Mouse (Mus musculus): ENCODE data around the gene Tfpt. TPM values are rescaled to one million over a fixed set of nuclear protein-coding genes. Genes with fewer than 3 reads are reported as not detected.
"Not testable (repeated sequence)": the region's sequence is repeated elsewhere in the genome, so short reads cannot be mapped to it uniquely, and the experiment has no call there.

The Tfpt gene
- polyA plus RNA-seq, 1 experiment from 2014 or later = 29.5 TPM

DNA sequence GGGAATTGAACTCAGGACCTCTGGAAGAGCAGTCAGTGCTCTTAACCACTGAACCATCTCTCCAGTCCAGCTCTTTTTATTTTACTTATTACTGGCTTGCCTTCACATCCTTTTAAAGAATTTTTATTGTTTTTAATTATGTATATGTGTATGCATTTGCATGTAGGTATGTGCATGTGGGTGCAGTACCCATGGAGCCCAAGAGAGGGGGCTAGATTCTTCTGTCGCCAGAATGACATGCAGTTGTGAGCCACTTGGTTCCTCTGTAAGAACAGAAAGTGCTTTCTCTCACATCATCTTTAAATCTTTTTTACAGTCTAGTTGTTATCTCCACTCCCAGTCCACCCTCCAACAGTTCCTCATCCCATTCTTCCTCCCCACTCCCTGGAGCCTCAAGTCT lies 38.2 kb downstream of the Tfpt start:
- H3K9me3 ChIP-seq = no peaks in the 10 kb centered on the region
- no peak overlapping the region for H3K4me2 ChIP-seq
- no peak for ATAC-seq (ENCODE audit: borderline replicate concordance, extremely low read depth, low FRiP score, low TSS enrichment)
- H3K4me3 ChIP-seq = no peak overlapping the region
- H3K36me3 ChIP-seq = no peaks in the 10 kb centered on the region
- no peak overlapping the region for H3K27ac ChIP-seq
- no peak overlapping the region for H3K9ac ChIP-seq
- no peaks in the 10 kb centered on the region for H3K4me1 ChIP-seq
- no peaks in the 10 kb centered on the region for H3K27me3 ChIP-seq
- 79% methylated on average over 1 of the region's 1 CpGs for WGBS

DNA sequence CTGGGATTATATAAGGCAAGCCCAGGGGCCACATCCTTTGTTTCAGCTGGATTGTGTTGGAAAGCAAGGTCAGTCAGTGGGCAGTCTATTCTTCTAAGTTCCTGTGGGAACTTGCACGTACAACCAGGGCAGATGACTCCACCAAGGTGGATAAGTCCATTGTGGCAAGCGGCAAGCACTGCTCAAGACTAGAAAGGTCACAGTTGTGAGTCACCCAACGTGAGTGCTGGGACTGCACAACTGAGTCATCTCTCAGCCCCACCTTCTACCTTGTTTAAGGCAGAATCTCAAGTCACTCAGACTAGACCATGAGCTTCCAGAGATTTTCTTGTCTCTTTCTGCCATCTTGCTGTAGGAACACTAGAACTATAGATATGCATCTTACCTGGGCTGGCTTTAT lies 39.2 kb downstream of the Tfpt start:
- no peak for ATAC-seq (ENCODE audit: borderline replicate concordance, extremely low read depth, low FRiP score, low TSS enrichment)
- no peak overlapping the region for H3K27ac ChIP-seq
- H3K9me3 ChIP-seq = no peaks in the 10 kb centered on the region
- H3K9ac ChIP-seq = no peak overlapping the region
- H3K4me2 ChIP-seq = no peak overlapping the region
- H3K27me3 ChIP-seq = no peaks in the 10 kb centered on the region
- H3K36me3 ChIP-seq = no peaks in the 10 kb centered on the region
- no peak overlapping the region for H3K4me3 ChIP-seq
- WGBS = 86% methylated on average over 3 of the region's 3 CpGs
- H3K4me1 ChIP-seq = no peaks in the 10 kb centered on the region

DNA sequence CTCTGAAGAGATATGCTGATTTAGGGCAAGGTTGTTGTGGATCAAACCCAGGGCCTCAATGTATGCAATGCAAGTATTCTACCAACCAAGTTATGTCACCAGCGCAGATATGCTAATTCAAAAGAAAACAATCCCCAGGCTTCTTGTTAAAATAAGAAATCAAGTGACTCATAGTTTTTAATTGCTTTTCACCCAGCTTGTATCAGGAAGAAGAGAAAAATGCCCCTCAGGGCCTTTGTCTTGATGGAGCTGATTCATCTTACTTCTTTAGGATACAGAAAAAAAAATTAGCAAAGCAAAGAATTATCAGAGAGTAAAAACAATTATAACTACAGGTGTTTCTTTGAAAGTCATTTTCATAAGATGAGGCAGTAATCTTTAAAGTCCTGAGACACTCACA lies 42.4 kb downstream of the Tfpt start:
- Histone ChIP-seq H3K4me3 (no peak overlapping the region), H3K9ac (no peak overlapping the region), H3K27ac (no peak overlapping the region), H3K27me3 (no peaks in the 10 kb centered on the region), H3K4me2 (no peak overlapping the region), H3K9me3 (no peaks in the 10 kb centered on the region), H3K4me1 (no peaks in the 10 kb centered on the region), H3K36me3 (no peaks in the 10 kb centered on the region)
- ATAC-seq (ENCODE audit: borderline replicate concordance, extremely low read depth, low FRiP score, low TSS enrichment) = no peak
- WGBS = 72% methylated on average over 1 of the region's 1 CpGs

DNA sequence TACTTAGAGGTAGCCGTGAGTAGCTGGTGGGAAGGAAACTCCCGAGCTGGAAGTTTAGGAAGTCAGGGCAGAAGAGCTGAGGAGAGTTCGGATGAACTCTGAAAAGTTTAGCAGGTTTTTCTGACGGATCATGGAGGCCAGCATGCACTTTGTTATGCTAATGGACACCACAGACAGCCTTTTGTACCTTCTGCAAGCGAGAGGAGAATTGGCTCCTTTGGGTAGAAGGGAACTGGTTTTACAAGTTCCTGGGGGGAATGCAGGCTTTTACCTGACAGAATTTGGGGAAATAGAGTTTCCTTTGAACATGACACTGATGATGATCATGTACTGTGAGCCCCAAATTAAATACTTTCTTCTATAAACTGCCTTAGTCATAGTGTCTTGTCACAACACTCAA lies 43.5 kb downstream of the Tfpt start:
- Histone ChIP-seq H3K9ac (no peak overlapping the region), H3K36me3 (no peaks in the 10 kb centered on the region), H3K4me1 (no peaks in the 10 kb centered on the region), H3K4me2 (no peak overlapping the region), H3K27me3 (no peaks in the 10 kb centered on the region), H3K27ac (no peak overlapping the region), H3K4me3 (no peak overlapping the region), H3K9me3 (no peaks in the 10 kb centered on the region)
- ATAC-seq (ENCODE audit: borderline replicate concordance, extremely low read depth, low FRiP score, low TSS enrichment) = no peak
- WGBS = 8% methylated on average over 5 of the region's 5 CpGs

DNA sequence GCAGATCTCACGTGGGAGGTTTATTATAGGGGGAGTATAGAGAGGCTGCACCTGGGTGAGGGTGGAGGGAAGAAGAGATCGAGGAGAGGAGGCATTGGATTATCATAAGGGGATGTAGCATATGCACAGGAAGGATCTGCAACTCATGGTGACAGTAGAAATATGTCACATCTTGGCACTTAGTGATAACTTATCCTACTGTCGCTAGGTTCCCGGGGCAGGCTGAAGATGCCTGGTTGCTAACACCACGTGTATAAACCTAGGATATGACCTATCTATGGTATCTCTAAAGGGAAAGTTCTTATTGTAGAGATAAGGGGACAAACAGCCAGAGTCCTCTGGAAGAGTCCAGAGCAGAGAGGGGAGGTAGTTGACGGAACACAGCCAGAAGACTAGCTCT lies 44.0 kb downstream of the Tfpt start:
- WGBS = 7% methylated on average over 6 of the region's 6 CpGs
- ATAC-seq (ENCODE audit: borderline replicate concordance, extremely low read depth, low FRiP score, low TSS enrichment) = no peak
- Histone ChIP-seq H3K9me3 (no peaks in the 10 kb centered on the region), H3K4me1 (no peaks in the 10 kb centered on the region), H3K4me3 (no peak overlapping the region), H3K9ac (no peak overlapping the region), H3K27ac (no peak overlapping the region), H3K4me2 (no peak overlapping the region), H3K36me3 (no peaks in the 10 kb centered on the region), H3K27me3 (no peaks in the 10 kb centered on the region)

DNA sequence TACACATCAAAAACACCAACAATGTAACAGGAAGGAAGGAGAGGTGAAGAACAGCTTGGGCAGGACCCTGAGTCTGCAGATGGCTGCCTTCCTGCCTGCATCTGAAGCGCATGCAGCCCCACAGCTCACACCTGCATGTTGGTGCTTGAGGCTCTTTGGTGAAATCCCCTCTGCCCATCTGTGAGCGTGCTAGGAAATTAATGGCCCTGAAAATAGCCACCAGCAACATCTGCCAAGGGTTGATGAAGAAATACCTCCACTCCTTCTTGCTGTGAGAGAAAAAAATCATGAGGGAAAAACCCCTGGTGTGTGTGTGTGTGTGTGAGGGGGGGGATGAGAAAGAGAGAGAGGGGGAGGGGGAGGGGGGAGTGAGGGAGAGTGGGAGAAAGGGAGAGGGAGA lies 49.7 kb downstream of the Tfpt start:
- H3K4me1 ChIP-seq = no peaks in the 10 kb centered on the region
- H3K9ac ChIP-seq = no peak overlapping the region
- H3K27me3 ChIP-seq = no peaks in the 10 kb centered on the region
- no peak overlapping the region for H3K27ac ChIP-seq
- H3K4me2 ChIP-seq = no peak overlapping the region
- H3K9me3 ChIP-seq = no peaks in the 10 kb centered on the region
- no peak overlapping the region for H3K4me3 ChIP-seq
- WGBS = 68% methylated on average over 2 of the region's 2 CpGs
- ATAC-seq (ENCODE audit: borderline replicate concordance, extremely low read depth, low FRiP score, low TSS enrichment) = no peak
- no peaks in the 10 kb centered on the region for H3K36me3 ChIP-seq

DNA sequence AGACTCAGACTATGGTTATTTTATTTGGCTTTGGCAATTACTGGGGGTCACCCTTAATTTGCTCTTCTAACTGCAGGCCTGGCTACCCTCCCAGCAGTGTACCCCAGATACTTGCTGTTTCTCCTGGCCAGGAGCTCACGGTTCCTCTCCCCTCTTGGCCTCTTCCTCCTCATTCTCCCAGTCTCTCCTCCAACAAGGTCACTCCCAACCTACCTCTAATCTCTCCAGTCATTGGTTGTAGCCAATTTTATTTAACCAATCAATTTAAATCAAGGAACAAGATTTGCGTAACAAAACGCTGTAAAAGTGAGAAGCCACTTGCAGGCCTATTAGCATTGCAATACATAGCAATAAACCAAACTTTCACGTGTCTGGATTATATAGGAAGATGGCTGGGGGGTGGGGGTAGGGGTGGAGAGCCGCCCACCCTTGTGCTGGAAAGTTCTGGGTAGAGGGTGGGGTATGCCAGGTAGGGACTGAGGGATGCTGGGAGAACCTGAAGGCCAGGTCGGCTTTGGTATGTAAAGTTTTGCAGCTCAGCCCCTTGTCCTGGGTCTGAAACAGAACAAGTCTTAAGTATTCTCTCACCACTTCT lies 50.7 kb downstream of the Tfpt start:
- no peaks in the 10 kb centered on the region for H3K9me3 ChIP-seq
- no peaks in the 10 kb centered on the region for H3K4me1 ChIP-seq
- H3K4me2 ChIP-seq = no peak overlapping the region
- 62% methylated on average over 6 of the region's 6 CpGs for WGBS
- no peaks in the 10 kb centered on the region for H3K27me3 ChIP-seq
- H3K9ac ChIP-seq = no peak overlapping the region
- no peak for ATAC-seq (ENCODE audit: borderline replicate concordance, extremely low read depth, low FRiP score, low TSS enrichment)
- H3K36me3 ChIP-seq = no peaks in the 10 kb centered on the region
- no peak overlapping the region for H3K4me3 ChIP-seq
- H3K27ac ChIP-seq = no peak overlapping the region

DNA sequence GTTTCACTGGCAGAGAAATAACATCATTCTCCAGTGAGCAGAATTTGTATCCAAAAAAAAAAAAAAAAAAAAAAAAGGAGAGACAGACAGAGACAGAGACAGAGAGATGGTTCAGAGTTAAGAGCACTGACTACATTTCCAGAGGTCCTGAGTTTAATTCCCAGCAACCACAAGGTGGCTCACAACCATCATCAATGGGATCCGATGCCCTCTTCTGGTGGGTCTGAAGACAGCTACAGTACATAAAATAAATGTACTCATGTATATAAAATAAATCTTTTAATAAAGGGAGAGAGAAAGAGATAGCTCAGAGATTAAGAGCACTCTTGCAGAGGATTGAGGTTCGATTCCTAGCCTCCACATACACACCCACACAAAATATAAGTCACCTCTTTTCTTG lies 51.5 kb downstream of the Tfpt start:
- Histone ChIP-seq H3K36me3 (no peaks in the 10 kb centered on the region), H3K4me1 (no peaks in the 10 kb centered on the region), H3K27me3 (no peaks in the 10 kb centered on the region), H3K4me3 (no peak overlapping the region), H3K9ac (no peak overlapping the region), H3K27ac (no peak overlapping the region), H3K9me3 (no peaks in the 10 kb centered on the region), H3K4me2 (no peak overlapping the region)
- no peak for ATAC-seq (ENCODE audit: borderline replicate concordance, extremely low read depth, low FRiP score, low TSS enrichment)
- WGBS = 67% methylated on average over 2 of the region's 2 CpGs

DNA sequence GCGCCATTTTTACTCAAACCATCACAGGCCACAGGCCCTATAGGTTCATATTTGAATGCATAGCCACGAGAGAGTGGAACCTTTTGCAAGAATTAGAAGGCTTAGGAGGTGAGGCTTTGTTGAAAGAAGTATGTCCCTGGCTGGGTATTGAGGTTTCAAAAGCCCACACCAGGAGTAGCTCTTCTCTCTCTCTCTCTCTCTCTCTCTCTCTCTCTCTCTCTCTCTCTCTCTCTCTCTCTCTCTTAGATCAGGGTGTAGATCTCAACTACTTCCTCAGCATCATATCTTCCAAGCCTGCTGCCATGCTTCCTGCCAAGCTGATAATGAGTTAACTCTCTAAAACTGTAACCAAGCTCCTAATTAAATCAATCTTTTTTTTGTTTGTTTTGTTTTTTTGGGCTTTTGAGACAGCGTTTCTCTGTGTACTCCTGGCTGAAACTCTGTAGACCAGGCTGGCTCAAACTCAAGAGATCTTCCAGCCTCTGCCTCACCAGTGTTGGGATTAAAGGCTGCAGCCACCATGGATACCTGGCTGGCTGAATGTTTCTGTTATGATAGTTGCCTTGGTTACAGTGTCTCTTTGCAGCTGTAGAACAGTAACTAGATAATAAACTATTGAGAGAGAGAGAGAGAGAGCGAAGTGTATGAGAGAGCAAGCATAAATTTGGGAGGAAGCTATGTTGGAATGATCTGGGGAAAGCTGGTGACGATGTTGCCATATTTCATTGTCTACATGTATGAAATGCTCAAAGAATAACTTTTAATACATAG lies 53.2 kb downstream of the Tfpt start:
- no peak overlapping the region for H3K27ac ChIP-seq
- H3K36me3 ChIP-seq = no peaks in the 10 kb centered on the region
- H3K4me2 ChIP-seq = no peak overlapping the region
- ATAC-seq (ENCODE audit: borderline replicate concordance, extremely low read depth, low FRiP score, low TSS enrichment) = no peak
- WGBS = 66% methylated on average over 5 of the region's 5 CpGs
- no peaks in the 10 kb centered on the region for H3K4me1 ChIP-seq
- no peaks in the 10 kb centered on the region for H3K27me3 ChIP-seq
- H3K9me3 ChIP-seq = no peaks in the 10 kb centered on the region
- H3K9ac ChIP-seq = no peak overlapping the region
- H3K4me3 ChIP-seq = no peak overlapping the region

DNA sequence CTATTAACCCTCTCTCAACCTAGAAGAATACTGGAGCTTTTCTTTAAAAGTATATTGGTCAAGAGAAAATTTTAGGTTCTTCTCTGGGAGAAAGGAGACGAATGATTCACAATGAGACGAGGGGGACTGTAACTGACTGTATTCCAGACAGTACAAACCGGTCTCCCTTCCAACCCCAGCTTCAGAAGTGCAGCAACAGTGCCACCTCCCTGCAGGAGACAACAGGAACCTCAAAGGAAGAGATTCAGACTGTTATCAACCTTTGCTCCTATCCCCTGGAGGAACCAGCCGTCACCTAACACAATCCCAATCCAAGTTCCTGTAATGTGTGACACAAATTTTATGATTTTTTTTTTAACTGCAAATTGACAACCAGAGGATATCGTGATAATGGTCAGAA lies 55.5 kb downstream of the Tfpt start:
- no peak for ATAC-seq (ENCODE audit: borderline replicate concordance, extremely low read depth, low FRiP score, low TSS enrichment)
- no peaks in the 10 kb centered on the region for H3K36me3 ChIP-seq
- 43% methylated on average over 5 of the region's 5 CpGs for WGBS

DNA sequence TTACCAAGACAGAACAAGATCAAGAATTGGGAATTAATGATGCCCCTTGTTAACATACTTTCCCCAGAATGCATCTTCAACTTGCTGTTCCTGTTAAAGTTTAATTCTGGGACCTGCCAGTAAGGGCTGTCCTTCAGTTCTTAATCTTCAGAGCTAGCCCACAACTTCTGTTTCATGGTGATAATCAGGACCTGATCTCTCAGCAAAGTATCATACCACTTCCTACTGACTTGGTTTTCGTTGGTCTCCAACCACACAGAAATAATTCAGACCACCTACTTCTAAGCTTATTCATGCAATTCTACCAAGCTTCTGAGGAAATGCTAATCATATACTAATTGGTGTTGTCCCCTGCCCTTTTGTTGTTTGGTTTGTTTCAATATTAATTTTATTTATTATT lies 57.9 kb downstream of the Tfpt start:
- no peak for ATAC-seq (ENCODE audit: borderline replicate concordance, extremely low read depth, low FRiP score, low TSS enrichment)
- no peak overlapping the region for H3K4me3 ChIP-seq
- WGBS = 67% methylated on average over 1 of the region's 1 CpGs
- no peaks in the 10 kb centered on the region for H3K27me3 ChIP-seq
- no peaks in the 10 kb centered on the region for H3K36me3 ChIP-seq
- no peak overlapping the region for H3K27ac ChIP-seq
- H3K4me2 ChIP-seq = no peak overlapping the region
- H3K4me1 ChIP-seq = no peaks in the 10 kb centered on the region
- H3K9ac ChIP-seq = no peak overlapping the region
- no peaks in the 10 kb centered on the region for H3K9me3 ChIP-seq

More for the DNA sequence above, 55.5 kb downstream of the Tfpt start:
- Histone ChIP-seq H3K27ac (no peak overlapping the region), H3K9ac (no peak overlapping the region), H3K4me2 (no peak overlapping the region), H3K27me3 (no peaks in the 10 kb centered on the region), H3K4me3 (no peak overlapping the region), H3K9me3 (no peaks in the 10 kb centered on the region), H3K4me1 (no peaks in the 10 kb centered on the region)

DNA sequence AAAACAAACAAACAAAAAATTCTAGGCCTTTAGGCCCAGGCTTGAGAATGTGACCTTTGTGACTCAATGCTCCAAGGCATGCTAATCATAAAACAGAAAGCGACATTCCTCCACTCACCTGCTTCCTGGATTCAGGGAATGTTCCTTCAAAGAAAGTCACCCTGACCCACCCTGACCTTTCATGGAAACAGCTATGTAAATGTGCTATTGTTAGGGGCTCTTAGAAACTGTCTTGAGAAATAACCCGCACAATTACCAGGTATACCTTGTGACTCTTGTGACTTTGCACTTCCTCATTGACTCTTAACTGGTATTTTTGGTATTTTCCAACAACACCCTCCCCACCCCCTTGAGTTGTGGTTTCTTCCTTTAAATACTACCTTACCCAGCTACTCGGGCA lies 59.1 kb downstream of the Tfpt start:
- H3K9ac ChIP-seq; H3K4me1 ChIP-seq; H3K4me3 ChIP-seq; H3K27me3 ChIP-seq; ATAC-seq (ENCODE audit: borderline replicate concordance, extremely low read depth, low FRiP score, low TSS enrichment); H3K4me2 ChIP-seq; H3K27ac ChIP-seq; H3K9me3 ChIP-seq; H3K36me3 ChIP-seq: not testable (repeated sequence)
- 85% methylated on average over 3 of the region's 3 CpGs for WGBS

Data from lung, embryonic 15.5 days (tissue).